Mouse (Mus musculus) small intestine, adult 2 months (tissue): ENCODE measurements around the gene Myom1. TPM values are rescaled to one million over a fixed set of nuclear protein-coding genes. Genes with fewer than 3 reads are reported as not detected.

Experiments used
- H3K27ac ChIP-seq: fragments of 200-500 bp; 2 replicates; pipeline ENCODE4 v1.5.1; 2012; ENCODE audit warnings: low read depth, low read length, control low read depth, inconsistent platforms; ENCODE audit not compliant: insufficient read depth
- H3K27me3 ChIP-seq: fragments of 200-500 bp; 2 replicates; pipeline ENCODE4 v1.6.1; 2012; ENCODE audit warnings: mild to moderate bottlenecking, moderate library complexity, low read length, inconsistent platforms; ENCODE audit not compliant: control insufficient read depth, insufficient read depth
- H3K36me3 ChIP-seq: fragments of 200-500 bp; 2 replicates; pipeline ENCODE4 v1.6.1; 2012; ENCODE audit warnings: mild to moderate bottlenecking, low read length, control low read depth, inconsistent platforms; ENCODE audit not compliant: control insufficient read depth, insufficient read depth
- H3K4me1 ChIP-seq: fragments of 200-500 bp; 2 replicates; pipeline ENCODE4 v1.6.1; 2012; ENCODE audit warnings: low read length, inconsistent platforms, mixed read lengths; ENCODE audit not compliant: control insufficient read depth, insufficient read depth, insufficient read length
- H3K4me3 ChIP-seq: fragments of 200-500 bp; 2 replicates; pipeline ENCODE4 v1.5.1; 2012; ENCODE audit warnings: low read depth, mild to moderate bottlenecking, control low read depth, inconsistent platforms, low read length, moderate library complexity
- CTCF ChIP-seq: fragments of 200-500 bp; IDR thresholded peaks from 2 replicates; pipeline ENCODE4 v1.5.1; 2012; ENCODE audit warnings: low read depth, mild to moderate bottlenecking, control low read depth, inconsistent platforms, low read length, moderate library complexity, mixed read lengths; ENCODE audit not compliant: insufficient replicate concordance, insufficient read length; ENCODE audit errors: extremely low read depth
- POLR2A ChIP-seq: fragments of 200-500 bp; IDR thresholded peaks from 2 replicates; pipeline ENCODE4 v1.6.1; 2012; ENCODE audit warnings: low read depth, mild to moderate bottlenecking, control low read depth, inconsistent platforms, low read length, moderate library complexity
- WGBS: fragments of 180-500 bp; shearing (Covaris S2); methylation state at CpG from one replicate; pipeline ENCODE4 v1.1.7; 2018; 5-methylcytosine and 5-hydroxymethylcytosine counted together
- polyA plus RNA-seq: library from polyadenylated mRNA; depleted of rRNA; stranded (reverse); fragments of >200 nt; gene quantifications from 2 replicates; pipeline ENCODE4 v1.2.3, GENCODE M21; 2012

Myom1 gene
- polyA plus RNA-seq, 1 experiment, result 3.1 TPM

- H3K4me1 ChIP-seq, result peaks cover 7% of the 10 kb centered on the region; the same call in 1 of the 2 replicates
- no peaks in the 10 kb centered on the region for H3K27me3 ChIP-seq
- 82% methylated on average over 3 of the region's 3 CpGs for WGBS
- H3K4me3 ChIP-seq, result no peak overlapping the region
- H3K27ac ChIP-seq, result no peak overlapping the region
- no peaks in the 10 kb centered on the region for H3K36me3 ChIP-seq
- TF ChIP-seq CTCF (no peak), POLR2A (no peak)
These were observed 6.2 kb downstream of the Myom1 start for GRCm38 (mm10) chr17:71008676-71009075.

DNA sequence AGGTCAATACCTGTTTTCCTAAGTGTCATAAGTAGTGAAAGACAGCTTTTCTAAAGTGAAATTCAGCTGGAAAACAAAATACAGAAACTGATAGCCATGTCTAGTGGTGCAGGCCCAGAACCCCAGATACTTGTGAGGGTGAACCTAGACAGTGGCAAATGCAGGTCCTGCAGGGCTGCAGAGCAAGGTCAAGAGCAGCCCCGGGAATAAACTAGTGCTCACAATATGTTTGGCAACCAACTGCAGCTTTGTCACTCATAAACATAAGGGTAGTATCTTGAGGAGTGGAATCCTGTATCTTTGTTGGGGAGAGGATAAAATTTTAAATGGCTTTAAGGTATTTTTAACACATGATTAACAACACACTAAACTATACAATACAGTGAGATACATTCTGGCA lies 7.3 kb downstream of the Myom1 start:
- Histone ChIP-seq H3K27ac (no peak overlapping the region), H3K4me3 (no peak overlapping the region), H3K4me1 (peaks cover 3% of the 10 kb centered on the region; the same call in 1 of the 2 replicates), H3K36me3 (no peaks in the 10 kb centered on the region), H3K27me3 (no peaks in the 10 kb centered on the region)
- no peak for TF ChIP-seq POLR2A
- TF ChIP-seq CTCF, result no peak
- WGBS, result 58% methylated on average over 1 of the region's 1 CpGs

DNA sequence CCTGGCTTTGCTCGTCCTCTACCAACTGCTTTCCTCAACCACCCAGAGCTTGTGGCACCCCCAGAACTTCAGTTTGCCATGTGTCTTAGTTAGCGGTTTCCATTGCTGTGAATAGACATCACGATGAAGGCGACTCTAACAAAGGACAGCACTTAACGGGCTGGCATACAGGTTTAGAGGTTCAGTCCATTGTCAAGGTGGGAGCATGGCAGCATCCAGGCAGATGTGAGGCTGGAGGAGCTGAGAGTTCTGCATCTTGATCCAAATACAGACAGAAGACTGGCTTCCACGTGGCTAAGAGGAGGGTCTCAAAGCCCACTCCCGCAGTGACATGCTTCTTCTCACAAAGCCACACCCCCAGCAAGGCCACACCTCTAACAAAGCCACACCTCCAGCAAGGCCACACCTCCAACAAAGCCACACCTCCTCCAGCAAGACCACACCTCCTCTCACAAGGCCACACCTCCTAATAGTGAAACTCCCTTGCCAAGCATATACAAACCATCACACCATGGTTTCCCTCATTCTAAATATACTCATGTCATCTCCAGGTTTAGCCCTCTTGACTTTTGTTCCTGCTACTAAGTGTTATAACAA lies 8.3 kb downstream of the Myom1 start:
- Histone ChIP-seq H3K4me3 (no peak overlapping the region), H3K27ac (no peak overlapping the region), H3K36me3 (no peaks in the 10 kb centered on the region), H3K4me1 (peaks cover 3% of the 10 kb centered on the region; the same call in 1 of the 2 replicates), H3K27me3 (no peaks in the 10 kb centered on the region)
- 78% methylated on average over 7 of the region's 7 CpGs for WGBS
- TF ChIP-seq CTCF (no peak), POLR2A (no peak)

GRCm38 (mm10) chr17:71011931-71012662 lies 9.7 kb downstream of the Myom1 start:
- WGBS, result 94% methylated on average over 9 of the region's 9 CpGs
- no peaks in the 10 kb centered on the region for H3K36me3 ChIP-seq
- TF ChIP-seq CTCF (no peak), POLR2A (no peak)
- no peak overlapping the region for H3K4me3 ChIP-seq
- peaks cover 3% of the 10 kb centered on the region; the same call in 1 of the 2 replicates for H3K4me1 ChIP-seq
- H3K27me3 ChIP-seq, result no peaks in the 10 kb centered on the region
- no peak overlapping the region for H3K27ac ChIP-seq

- no peak overlapping the region for H3K4me3 ChIP-seq
- peaks cover 3% of the 10 kb centered on the region; the same call in 1 of the 2 replicates for H3K4me1 ChIP-seq
- H3K27me3 ChIP-seq, result no peaks in the 10 kb centered on the region
- WGBS, result 35% methylated on average over 6 of the region's 6 CpGs
- TF ChIP-seq POLR2A (no peak), CTCF (no peak)
- no peaks in the 10 kb centered on the region for H3K36me3 ChIP-seq
- H3K27ac ChIP-seq, result no peak overlapping the region
These were observed 10.7 kb downstream of the Myom1 start for GRCm38 (mm10) chr17:71013105-71013504.

DNA sequence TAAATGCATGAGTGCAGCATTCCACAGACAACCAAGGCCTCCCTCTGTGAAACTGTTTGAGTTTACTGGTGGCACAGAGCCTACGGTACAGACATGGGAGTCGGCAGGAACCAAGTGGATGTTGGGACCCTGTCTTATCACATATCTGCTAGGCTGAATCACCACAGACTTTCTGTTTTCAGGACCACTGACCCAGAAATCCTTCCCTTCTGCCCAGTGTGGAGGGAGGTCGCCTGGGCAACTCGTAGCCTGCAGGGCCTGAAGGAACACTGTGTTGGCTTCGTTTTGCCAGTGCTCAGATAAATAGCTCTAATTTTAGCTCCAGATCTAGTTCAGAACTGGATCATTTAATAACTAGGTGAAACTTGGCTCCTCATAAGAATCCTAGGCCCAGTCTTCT lies 12.5 kb downstream of the Myom1 start:
- Histone ChIP-seq H3K27ac (no peak overlapping the region), H3K4me3 (no peak overlapping the region), H3K36me3 (no peaks in the 10 kb centered on the region), H3K4me1 (peaks cover 3% of the 10 kb centered on the region; the same call in 1 of the 2 replicates), H3K27me3 (no peaks in the 10 kb centered on the region)
- 77% methylated on average over 5 of the region's 5 CpGs for WGBS
- TF ChIP-seq POLR2A, result no peak
- TF ChIP-seq CTCF, result no peak

GRCm38 (mm10) chr17:71017457-71017998 lies 15.1 kb downstream of the Myom1 start:
- 87% methylated on average over 4 of the region's 4 CpGs for WGBS
- H3K27me3 ChIP-seq, result no peaks in the 10 kb centered on the region
- TF ChIP-seq CTCF (no peak), POLR2A (no peak)
- no peak overlapping the region for H3K4me3 ChIP-seq
- peaks cover 3% of the 10 kb centered on the region; the same call in 1 of the 2 replicates for H3K4me1 ChIP-seq
- H3K36me3 ChIP-seq, result no peaks in the 10 kb centered on the region
- H3K27ac ChIP-seq, result no peak overlapping the region
